Mouse (Mus musculus) hindbrain, embryonic 10.5 days (tissue): ENCODE measurements around the gene Clec12a. TPM values are rescaled to one million over a fixed set of nuclear protein-coding genes. Genes with fewer than 3 reads are reported as not detected.

Source experiments
- DNase-seq: peaks from one replicate; pipeline ENCODE4 v3.0.0-alpha.2; 2017; ENCODE audit warnings: low spot score
- H3K27ac ChIP-seq: fragments of 300-500 bp; sonication (generic); 2 replicates; pipeline ENCODE4 v1.5.1; 2016; ENCODE audit warnings: mild to moderate bottlenecking, moderate library complexity
- H3K27me3 ChIP-seq: fragments of 300-500 bp; sonication (generic); 2 replicates; pipeline ENCODE4 v1.6.1; 2016; ENCODE audit warnings: mild to moderate bottlenecking; ENCODE audit not compliant: poor library complexity, insufficient read depth, severe bottlenecking
- H3K36me3 ChIP-seq: fragments of 300-500 bp; sonication (generic); 2 replicates; pipeline ENCODE4 v1.6.1; 2016; ENCODE audit warnings: mild to moderate bottlenecking, moderate library complexity
- H3K4me1 ChIP-seq: fragments of 300-500 bp; sonication (generic); replicated peaks from 2 replicates; pipeline ENCODE4 v1.6.1; 2016; ENCODE audit warnings: mild to moderate bottlenecking
- H3K4me3 ChIP-seq: fragments of 300-500 bp; sonication (generic); 2 replicates; pipeline ENCODE4 v1.5.1; 2016; ENCODE audit warnings: mild to moderate bottlenecking, moderate library complexity
- H3K9me3 ChIP-seq: fragments of 300-500 bp; sonication (generic); 2 replicates; pipeline ENCODE4 v1.6.1; 2016; ENCODE audit warnings: mild to moderate bottlenecking, moderate library complexity
- WGBS: fragments of 180-500 bp; shearing (Covaris S2); methylation state at CpG from one replicate; pipeline ENCODE4 v1.1.7; 2016; 5-methylcytosine and 5-hydroxymethylcytosine counted together
- polyA plus RNA-seq: library from polyadenylated mRNA; unstranded; fragments of >200 nt; fragmentation: Nextera tagmentation; extraction: Ambion mirVana; gene quantifications from 2 replicates; pipeline ENCODE4 v1.2.1, GENCODE M21; 2016

The Clec12a gene
- polyA plus RNA-seq, 1 experiment from 2014 or later: 0.13 TPM

DNA sequence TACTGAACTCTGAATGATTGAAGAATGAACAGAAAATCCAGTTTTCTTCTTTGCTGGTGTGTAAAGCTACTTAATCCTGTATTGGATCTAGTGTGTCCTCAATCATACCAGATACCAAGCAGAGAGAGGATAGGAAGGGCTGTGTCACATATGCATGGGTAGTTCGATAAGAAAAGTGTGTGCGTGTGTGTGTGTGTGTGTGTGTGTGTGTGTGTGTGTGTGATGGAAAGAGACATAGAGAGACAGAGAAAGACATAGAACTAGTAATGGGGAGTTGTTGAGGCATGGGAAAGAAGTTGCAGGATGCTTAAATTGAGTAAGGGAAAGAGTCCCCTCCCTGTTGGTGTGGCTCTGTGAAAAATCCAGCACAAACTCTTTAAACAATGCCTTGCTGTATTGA lies 43.3 kb downstream of the Clec12a start, which contains the start of gene Clec12b:
Gene Clec12b (minus strand): TSS at position 101 of the 400 bp plus-strand sequence.
- DNase-seq: no peak
- WGBS: 78% methylated on average over 2 of the region's 2 CpGs
- Histone ChIP-seq H3K4me1 (peaks cover 3% of the 10 kb centered on the region; the same call in 1 of the 2 replicates), H3K9me3 (no peaks in the 10 kb centered on the region), H3K27ac (no peak within 1 kb of the TSS), H3K4me3 (no peak within 1 kb of the TSS), H3K27me3 (no peaks in the 10 kb centered on the region), H3K36me3 (no peaks in the 10 kb centered on the region)

- Histone ChIP-seq H3K9me3 (no peaks in the 10 kb centered on the region), H3K27me3 (no peaks in the 10 kb centered on the region), H3K36me3 (no peaks in the 10 kb centered on the region), H3K4me1 (no peaks in the 10 kb centered on the region), H3K4me3 (no peak overlapping the region), H3K27ac (no peak overlapping the region)
- WGBS: 38% methylated on average over 2 of the region's 2 CpGs
- DNase-seq: no peak
Measured at GRCm38 (mm10) chr6:129393087-129393720, 50.7 kb downstream of the Clec12a start.

GRCm38 (mm10) chr6:129393732-129394131 lies 51.2 kb downstream of the Clec12a start:
- Histone ChIP-seq H3K4me1 (no peaks in the 10 kb centered on the region), H3K4me3 (no peak overlapping the region), H3K27me3 (no peaks in the 10 kb centered on the region), H3K27ac (no peak overlapping the region), H3K9me3 (no peaks in the 10 kb centered on the region), H3K36me3 (no peaks in the 10 kb centered on the region)
- DNase-seq: no peak
- 79% methylated on average over 6 of the region's 6 CpGs for WGBS

DNA sequence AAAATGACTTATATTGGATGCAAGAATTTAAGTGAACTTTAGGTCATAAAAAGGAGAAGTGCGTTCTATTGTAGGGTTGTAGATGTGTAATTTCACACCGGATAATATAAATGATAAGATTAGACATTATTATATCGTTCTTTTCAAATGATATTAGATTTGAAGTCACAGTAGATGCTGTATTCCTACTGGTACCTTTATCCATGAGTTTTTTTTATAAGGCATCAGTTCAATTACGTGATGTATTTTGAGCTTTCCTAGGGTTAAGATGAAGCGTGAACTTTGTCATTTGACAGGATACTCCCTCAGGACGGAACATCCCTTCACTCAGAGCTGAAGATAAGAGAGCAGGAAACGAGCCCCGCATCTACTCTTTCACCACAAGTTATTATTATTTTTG lies 54.5 kb downstream of the Clec12a start, which contains the start of gene Clec1b:
Gene Clec1b (plus strand): TSS at position 301 of the 400 bp plus-strand sequence.
- Histone ChIP-seq H3K9me3 (no peaks in the 10 kb centered on the region), H3K27me3 (no peaks in the 10 kb centered on the region), H3K36me3 (no peaks in the 10 kb centered on the region), H3K4me3 (no peak within 1 kb of the TSS), H3K27ac (no peak within 1 kb of the TSS), H3K4me1 (no peaks in the 10 kb centered on the region)
- 85% methylated on average over 8 of the region's 8 CpGs for WGBS
- no peak for DNase-seq

GRCm38 (mm10) chr6:129399945-129400344 lies 57.5 kb downstream of the Clec12a start:
- 77% methylated on average over 6 of the region's 6 CpGs for WGBS
- H3K27ac ChIP-seq: no peak overlapping the region
- H3K4me3 ChIP-seq: no peak overlapping the region
- H3K27me3 ChIP-seq: no peaks in the 10 kb centered on the region
- no peak for DNase-seq
- H3K36me3 ChIP-seq: no peaks in the 10 kb centered on the region
- H3K4me1 ChIP-seq: no peaks in the 10 kb centered on the region
- no peaks in the 10 kb centered on the region for H3K9me3 ChIP-seq

GRCm38 (mm10) chr6:129402404-129402803 lies 59.9 kb downstream of the Clec12a start:
- no peaks in the 10 kb centered on the region for H3K27me3 ChIP-seq
- no peaks in the 10 kb centered on the region for H3K4me1 ChIP-seq
- no peaks in the 10 kb centered on the region for H3K9me3 ChIP-seq
- WGBS: 96% methylated on average over 2 of the region's 2 CpGs
- H3K36me3 ChIP-seq: no peaks in the 10 kb centered on the region
- no peak overlapping the region for H3K27ac ChIP-seq
- DNase-seq: no peak
- no peak overlapping the region for H3K4me3 ChIP-seq

GRCm38 (mm10) chr6:129403391-129403790 lies 60.9 kb downstream of the Clec12a start:
- no peak overlapping the region for H3K27ac ChIP-seq
- H3K27me3 ChIP-seq: no peaks in the 10 kb centered on the region
- no peak overlapping the region for H3K4me3 ChIP-seq
- H3K4me1 ChIP-seq: no peaks in the 10 kb centered on the region
- WGBS: 85% methylated on average over 6 of the region's 6 CpGs
- no peaks in the 10 kb centered on the region for H3K9me3 ChIP-seq
- no peak for DNase-seq
- no peaks in the 10 kb centered on the region for H3K36me3 ChIP-seq

GRCm38 (mm10) chr6:129405999-129406398 lies 63.5 kb downstream of the Clec12a start:
- no peaks in the 10 kb centered on the region for H3K27me3 ChIP-seq
- H3K4me1 ChIP-seq: no peaks in the 10 kb centered on the region
- no peak overlapping the region for H3K27ac ChIP-seq
- H3K36me3 ChIP-seq: no peaks in the 10 kb centered on the region
- no peak overlapping the region for H3K4me3 ChIP-seq
- no peak for DNase-seq
- no peaks in the 10 kb centered on the region for H3K9me3 ChIP-seq

DNA sequence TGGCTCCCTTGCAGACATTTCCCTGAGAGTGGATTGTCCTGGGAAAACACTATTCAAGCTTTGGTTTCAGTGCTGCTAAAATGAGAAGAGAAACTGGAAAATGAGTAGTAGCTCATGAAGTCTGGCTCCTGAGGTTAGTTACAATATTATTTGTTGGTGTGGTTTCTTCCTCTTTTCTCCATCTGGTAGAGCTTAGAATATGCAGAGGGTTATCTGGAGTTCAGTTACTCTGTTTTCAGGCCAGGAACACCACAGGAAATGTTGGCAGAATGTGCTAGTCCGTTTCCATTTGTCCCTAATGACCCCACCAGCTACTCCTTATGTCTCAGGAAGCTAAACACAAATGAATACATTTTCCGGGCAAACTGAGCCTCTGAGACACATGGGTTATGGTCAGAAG lies 64.8 kb downstream of the Clec12a start:
- no peaks in the 10 kb centered on the region for H3K27me3 ChIP-seq
- H3K4me1 ChIP-seq: no peaks in the 10 kb centered on the region
- no peaks in the 10 kb centered on the region for H3K36me3 ChIP-seq
- H3K9me3 ChIP-seq: no peaks in the 10 kb centered on the region
- DNase-seq: no peak
- no peak overlapping the region for H3K27ac ChIP-seq
- WGBS: 56% methylated on average over 2 of the region's 2 CpGs
- no peak overlapping the region for H3K4me3 ChIP-seq

- WGBS: 83% methylated on average over 2 of the region's 2 CpGs
- no peak within 1 kb of the TSS for H3K4me3 ChIP-seq
- no peaks in the 10 kb centered on the region for H3K9me3 ChIP-seq
- H3K27ac ChIP-seq: no peak within 1 kb of the TSS
- no peaks in the 10 kb centered on the region for H3K4me1 ChIP-seq
- DNase-seq: no peak
- no peaks in the 10 kb centered on the region for H3K36me3 ChIP-seq
- no peaks in the 10 kb centered on the region for H3K27me3 ChIP-seq
Measured at GRCm38 (mm10) chr6:129408562-129408961, 66.1 kb downstream of the Clec12a start, which contains the start of gene Clec9a. TSS of gene Clec9a (plus strand) at chr6:129408862.

DNA sequence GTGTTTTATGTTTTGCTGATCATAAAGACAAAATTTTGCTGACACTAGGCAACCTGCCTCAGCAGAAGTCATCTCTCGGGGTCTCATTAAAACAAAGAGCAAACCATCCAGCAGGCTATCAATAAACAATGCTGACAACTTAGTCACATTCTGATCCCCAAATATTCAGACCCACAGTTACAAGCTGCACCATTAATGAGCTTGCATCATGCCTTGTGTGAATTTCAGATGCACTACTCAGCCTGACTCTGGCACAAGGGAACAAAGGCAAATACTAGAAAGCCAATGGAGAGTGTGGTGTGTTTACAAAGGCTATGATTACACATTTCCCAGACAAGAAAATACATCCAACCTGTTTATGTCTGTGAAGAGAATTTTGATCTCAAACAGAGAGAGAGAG lies 71.7 kb downstream of the Clec12a start:
- WGBS: 88% methylated on average over 1 of the region's 1 CpGs
- no peak for DNase-seq
- Histone ChIP-seq H3K36me3 (no peaks in the 10 kb centered on the region), H3K9me3 (no peaks in the 10 kb centered on the region), H3K4me1 (no peaks in the 10 kb centered on the region), H3K27me3 (no peaks in the 10 kb centered on the region), H3K4me3 (no peak overlapping the region), H3K27ac (no peak overlapping the region)
